Mouse (Mus musculus): ENCODE results near the gene Elmo1. TPM values are rescaled to one million over a fixed set of nuclear protein-coding genes. Genes with fewer than 3 reads are reported as not detected.

Elmo1 gene
- polyA plus RNA-seq, 1 experiment from 2014 or later: 38.3 TPM

GRCm38 (mm10) chr13:20109987-20110680 is 19.7 kb downstream of the Elmo1 start:
- H3K27ac ChIP-seq (replicated peaks; ENCODE audit: low read depth, low read length): no peak overlapping the region
- H3K9ac ChIP-seq (replicated peaks; ENCODE audit: low read length): no peak overlapping the region
- no peaks in the 10 kb centered on the region for H3K36me3 ChIP-seq (ENCODE audit: control insufficient read depth, insufficient read depth, low read length)
- H3K4me3 ChIP-seq (replicated peaks; ENCODE audit: low read depth, low read length): no peak overlapping the region
- DNase-seq: no peak
- 62% methylated on average over 11 of the region's 11 CpGs for WGBS
- H3K4me2 ChIP-seq (ENCODE audit: low read length): no peak overlapping the region
- H3K9me3 ChIP-seq (ENCODE audit: control insufficient read depth, low read length): no peaks in the 10 kb centered on the region
- H3K27me3 ChIP-seq (ENCODE audit: control insufficient read depth, insufficient read depth, low read length): no peaks in the 10 kb centered on the region
- ATAC-seq (ENCODE audit: low FRiP score, low TSS enrichment): no peak
- no peaks in the 10 kb centered on the region for H3K4me1 ChIP-seq (ENCODE audit: control insufficient read depth, insufficient read depth, low read length)

- no peaks in the 10 kb centered on the region for H3K27me3 ChIP-seq (ENCODE audit: control insufficient read depth, insufficient read depth, low read length)
- no peak for DNase-seq
- no peaks in the 10 kb centered on the region for H3K4me1 ChIP-seq (ENCODE audit: control insufficient read depth, insufficient read depth, low read length)
- H3K4me2 ChIP-seq (ENCODE audit: low read length): no peak overlapping the region
- no peak for ATAC-seq (ENCODE audit: low FRiP score, low TSS enrichment)
- H3K9ac ChIP-seq (replicated peaks; ENCODE audit: low read length): no peak overlapping the region
- no peaks in the 10 kb centered on the region for H3K9me3 ChIP-seq (ENCODE audit: control insufficient read depth, low read length)
- H3K27ac ChIP-seq (replicated peaks; ENCODE audit: low read depth, low read length): no peak overlapping the region
- no peaks in the 10 kb centered on the region for H3K36me3 ChIP-seq (ENCODE audit: control insufficient read depth, insufficient read depth, low read length)
- no peak overlapping the region for H3K4me3 ChIP-seq (replicated peaks; ENCODE audit: low read depth, low read length)
- WGBS: 81% methylated on average over 2 of the region's 2 CpGs
Observed at GRCm38 (mm10) chr13:20111256-20111800, 20.9 kb downstream of the Elmo1 start.

GRCm38 (mm10) chr13:20115131-20115907 is 24.9 kb downstream of the Elmo1 start:
- DNase-seq: no peak
- Histone ChIP-seq H3K36me3 (ENCODE audit: control insufficient read depth, insufficient read depth, low read length) (no peaks in the 10 kb centered on the region), H3K9me3 (ENCODE audit: control insufficient read depth, low read length) (no peaks in the 10 kb centered on the region), H3K27me3 (ENCODE audit: control insufficient read depth, insufficient read depth, low read length) (no peaks in the 10 kb centered on the region), H3K4me1 (ENCODE audit: control insufficient read depth, insufficient read depth, low read length) (0 out of 2 replicates have a peak, but pooled peaks cover 3% of the 10 kb centered on the region), H3K4me3 (replicated peaks; ENCODE audit: low read depth, low read length) (no peak overlapping the region), H3K9ac (replicated peaks; ENCODE audit: low read length) (no peak overlapping the region), H3K4me2 (ENCODE audit: low read length) (no peak overlapping the region), H3K27ac (replicated peaks; ENCODE audit: low read depth, low read length) (no peak overlapping the region)
- peak; percentile 16; the same call in 1 of the 2 replicates for ATAC-seq (ENCODE audit: low FRiP score, low TSS enrichment)
- WGBS: 42% methylated on average over 9 of the region's 9 CpGs

- WGBS: 48% methylated on average over 6 of the region's 6 CpGs
- Histone ChIP-seq H3K4me1 (ENCODE audit: control insufficient read depth, insufficient read depth, low read length) (0 out of 2 replicates have a peak, but pooled peaks cover 3% of the 10 kb centered on the region), H3K27me3 (ENCODE audit: control insufficient read depth, insufficient read depth, low read length) (no peaks in the 10 kb centered on the region), H3K4me3 (replicated peaks; ENCODE audit: low read depth, low read length) (no peak overlapping the region), H3K9ac (replicated peaks; ENCODE audit: low read length) (no peak overlapping the region), H3K27ac (replicated peaks; ENCODE audit: low read depth, low read length) (no peak overlapping the region), H3K4me2 (ENCODE audit: low read length) (no peak overlapping the region), H3K9me3 (ENCODE audit: control insufficient read depth, low read length) (no peaks in the 10 kb centered on the region), H3K36me3 (ENCODE audit: control insufficient read depth, insufficient read depth, low read length) (no peaks in the 10 kb centered on the region)
- ATAC-seq (ENCODE audit: low FRiP score, low TSS enrichment) (no peak), DNase-seq (no peak)
Observed at GRCm38 (mm10) chr13:20116019-20116418, 25.6 kb downstream of the Elmo1 start.

- Histone ChIP-seq H3K9me3 (ENCODE audit: control insufficient read depth, low read length) (no peaks in the 10 kb centered on the region), H3K4me2 (ENCODE audit: low read length) (no peak overlapping the region), H3K4me3 (replicated peaks; ENCODE audit: low read depth, low read length) (no peak overlapping the region), H3K27ac (replicated peaks; ENCODE audit: low read depth, low read length) (no peak overlapping the region), H3K27me3 (ENCODE audit: control insufficient read depth, insufficient read depth, low read length) (no peaks in the 10 kb centered on the region), H3K9ac (replicated peaks; ENCODE audit: low read length) (no peak overlapping the region), H3K4me1 (ENCODE audit: control insufficient read depth, insufficient read depth, low read length) (0 out of 2 replicates have a peak, but pooled peaks cover 3% of the 10 kb centered on the region), H3K36me3 (ENCODE audit: control insufficient read depth, insufficient read depth, low read length) (no peaks in the 10 kb centered on the region)
- WGBS: 43% methylated on average over 1 of the region's 1 CpGs
- ATAC-seq (ENCODE audit: low FRiP score, low TSS enrichment): 0 out of 2 replicates have a peak, but pooled peaks have one; percentile 38
- DNase-seq: no peak
Observed at GRCm38 (mm10) chr13:20116868-20117510, 26.6 kb downstream of the Elmo1 start.

- DNase-seq: no peak
- Histone ChIP-seq H3K4me1 (ENCODE audit: control insufficient read depth, insufficient read depth, low read length) (0 out of 2 replicates have a peak, but pooled peaks cover 3% of the 10 kb centered on the region), H3K27ac (replicated peaks; ENCODE audit: low read depth, low read length) (no peak overlapping the region), H3K27me3 (ENCODE audit: control insufficient read depth, insufficient read depth, low read length) (no peaks in the 10 kb centered on the region), H3K36me3 (ENCODE audit: control insufficient read depth, insufficient read depth, low read length) (no peaks in the 10 kb centered on the region), H3K9me3 (ENCODE audit: control insufficient read depth, low read length) (no peaks in the 10 kb centered on the region), H3K4me3 (replicated peaks; ENCODE audit: low read depth, low read length) (no peak overlapping the region), H3K9ac (replicated peaks; ENCODE audit: low read length) (no peak overlapping the region), H3K4me2 (ENCODE audit: low read length) (no peak overlapping the region)
- WGBS: 75% methylated on average over 1 of the region's 1 CpGs
- ATAC-seq (ENCODE audit: low FRiP score, low TSS enrichment): no peak
Observed at GRCm38 (mm10) chr13:20117691-20118090, 27.3 kb downstream of the Elmo1 start.

- DNase-seq (no peak), ATAC-seq (ENCODE audit: low FRiP score, low TSS enrichment) (no peak)
- 90% methylated on average over 7 of the region's 7 CpGs for WGBS
- Histone ChIP-seq H3K36me3 (ENCODE audit: control insufficient read depth, insufficient read depth, low read length) (no peaks in the 10 kb centered on the region), H3K4me1 (ENCODE audit: control insufficient read depth, insufficient read depth, low read length) (0 out of 2 replicates have a peak, but pooled peaks cover 3% of the 10 kb centered on the region), H3K4me3 (replicated peaks; ENCODE audit: low read depth, low read length) (no peak overlapping the region), H3K4me2 (ENCODE audit: low read length) (no peak overlapping the region), H3K27ac (replicated peaks; ENCODE audit: low read depth, low read length) (no peak overlapping the region), H3K9me3 (ENCODE audit: control insufficient read depth, low read length) (no peaks in the 10 kb centered on the region), H3K9ac (replicated peaks; ENCODE audit: low read length) (no peak overlapping the region), H3K27me3 (ENCODE audit: control insufficient read depth, insufficient read depth, low read length) (no peaks in the 10 kb centered on the region)
Observed at GRCm38 (mm10) chr13:20118909-20119308, 28.5 kb downstream of the Elmo1 start.

GRCm38 (mm10) chr13:20120723-20121122 is 30.3 kb downstream of the Elmo1 start:
- Histone ChIP-seq H3K4me3 (replicated peaks; ENCODE audit: low read depth, low read length) (no peak overlapping the region), H3K4me2 (ENCODE audit: low read length) (no peak overlapping the region), H3K9me3 (ENCODE audit: control insufficient read depth, low read length) (no peaks in the 10 kb centered on the region), H3K27me3 (ENCODE audit: control insufficient read depth, insufficient read depth, low read length) (no peaks in the 10 kb centered on the region), H3K9ac (replicated peaks; ENCODE audit: low read length) (no peak overlapping the region), H3K27ac (replicated peaks; ENCODE audit: low read depth, low read length) (no peak overlapping the region), H3K36me3 (ENCODE audit: control insufficient read depth, insufficient read depth, low read length) (no peaks in the 10 kb centered on the region), H3K4me1 (ENCODE audit: control insufficient read depth, insufficient read depth, low read length) (0 out of 2 replicates have a peak, but pooled peaks cover 3% of the 10 kb centered on the region)
- no peak for DNase-seq
- 91% methylated on average over 5 of the region's 5 CpGs for WGBS
- ATAC-seq (ENCODE audit: low FRiP score, low TSS enrichment): no peak
